Mouse (Mus musculus): ENCODE results near the gene Lamp2.
"Not testable (repeated sequence)": the region's sequence is repeated elsewhere in the genome, so short reads cannot be mapped to it uniquely, and the experiment has no call there.

Lamp2 gene

GRCm38 (mm10) chrX:38426043-38426442 lies 30.2 kb downstream of the Lamp2 start:
- DNase-seq = no peak

GRCm38 (mm10) chrX:38423096-38423495 lies 33.2 kb downstream of the Lamp2 start:
- peak; percentile 8 for DNase-seq

- DNase-seq = no peak
Observed at GRCm38 (mm10) chrX:38422396-38422795, 33.9 kb downstream of the Lamp2 start.

GRCm38 (mm10) chrX:38403879-38404278 lies 52.4 kb downstream of the Lamp2 start:
- DNase-seq = no peak

- no peak for DNase-seq
Observed at GRCm38 (mm10) chrX:38402981-38403380, 53.3 kb downstream of the Lamp2 start.

GRCm38 (mm10) chrX:38402004-38402403 lies 54.2 kb downstream of the Lamp2 start:
- DNase-seq = peak; percentile 37

- peak; percentile 10 for DNase-seq
Observed at GRCm38 (mm10) chrX:38400616-38401015, 55.6 kb downstream of the Lamp2 start.

- DNase-seq = no peak
Observed at GRCm38 (mm10) chrX:38399671-38400070, 56.6 kb downstream of the Lamp2 start.

GRCm38 (mm10) chrX:38373169-38373568 lies 83.1 kb downstream of the Lamp2 start:
- not testable (repeated sequence) for DNase-seq

GRCm38 (mm10) chrX:38364621-38365020 lies 91.6 kb downstream of the Lamp2 start:
- DNase-seq = not testable (repeated sequence)

- no peak for DNase-seq
Observed at GRCm38 (mm10) chrX:38362016-38362415, 94.2 kb downstream of the Lamp2 start.
